Mouse (Mus musculus) T-helper 17 cell (primary cell): ENCODE measurements around the gene Bicc1.

ENCODE experiments used
- in situ Hi-C, 2 experiments: fragments of 300-600 bp; cut with MboI, MseI; formaldehyde crosslinking; loops; 1 replicate in 1 of 2; 2 replicates in 1 of 2; pipeline ENCODE4 v1.15.1; 2025; ENCODE audit warnings: high pct_unique_total_duplicates in 2 of 2

Gene Bicc1

GRCm38 (mm10) chr10:71002871-71003270, 156.6 kb downstream of the Bicc1 start:
- in situ Hi-C loops, result no loop called here

- in situ Hi-C loops, result no loop called here
These were observed 157.3 kb downstream of the Bicc1 start for GRCm38 (mm10) chr10:71002186-71002585.

- in situ Hi-C loops, result no loop called here
These were observed 161.4 kb downstream of the Bicc1 start for GRCm38 (mm10) chr10:70998136-70998535.

- in situ Hi-C loops, result no loop called here
These were observed 163.4 kb downstream of the Bicc1 start for GRCm38 (mm10) chr10:70996051-70996450.

- in situ Hi-C loops, result no loop called here
These were observed 165.4 kb downstream of the Bicc1 start for GRCm38 (mm10) chr10:70994135-70994497.

GRCm38 (mm10) chr10:70993497-70994134, 165.9 kb downstream of the Bicc1 start:
- in situ Hi-C loops, result no loop called here

- in situ Hi-C loops, result no loop called here
These were observed 172.1 kb downstream of the Bicc1 start for GRCm38 (mm10) chr10:70987396-70987795.

- in situ Hi-C loops, result no loop called here
These were observed 176.3 kb downstream of the Bicc1 start for GRCm38 (mm10) chr10:70983036-70983670.

GRCm38 (mm10) chr10:70982156-70982555, 177.3 kb downstream of the Bicc1 start:
- in situ Hi-C loops, result no loop called here

- in situ Hi-C loops, result no loop called here
These were observed 179.8 kb downstream of the Bicc1 start for GRCm38 (mm10) chr10:70979657-70980056.

- in situ Hi-C loops, result no loop called here
These were observed 182.4 kb downstream of the Bicc1 start for GRCm38 (mm10) chr10:70977141-70977540.

- in situ Hi-C loops, result no loop called here
These were observed 182.9 kb downstream of the Bicc1 start for GRCm38 (mm10) chr10:70976633-70977032.

- in situ Hi-C loops, result no loop called here
These were observed 188.3 kb downstream of the Bicc1 start for GRCm38 (mm10) chr10:70971156-70971555.

GRCm38 (mm10) chr10:70968848-70969683, 190.4 kb downstream of the Bicc1 start:
- in situ Hi-C loops, result loop anchor here (10.0 kb wide), 2 partner anchors 644 to 654 kb away; no protein-coding TSS in a partner anchor

GRCm38 (mm10) chr10:70966642-70967345, 192.7 kb downstream of the Bicc1 start:
- in situ Hi-C loops, result loop anchor here (10.0 kb wide), 2 partner anchors 642 to 652 kb away; no protein-coding TSS in a partner anchor

GRCm38 (mm10) chr10:70964706-70965105, 194.8 kb downstream of the Bicc1 start:
- in situ Hi-C loops, result loop anchor here (5.0 to 10.0 kb wide), 4 partner anchors 253 to 1057 kb away; no protein-coding TSS in a partner anchor

- in situ Hi-C loops, result loop anchor here (5.0 to 10.0 kb wide), 4 partner anchors 254 to 1056 kb away; no protein-coding TSS in a partner anchor
These were observed 195.8 kb downstream of the Bicc1 start for GRCm38 (mm10) chr10:70963599-70964193.

GRCm38 (mm10) chr10:70961641-70962040, 197.9 kb downstream of the Bicc1 start:
- in situ Hi-C loops, result loop anchor here (5.0 to 10.0 kb wide), 4 partner anchors 256 to 1054 kb away; no protein-coding TSS in a partner anchor

- in situ Hi-C loops, result loop anchor here (5.0 to 10.0 kb wide), 4 partner anchors 257 to 1053 kb away; no protein-coding TSS in a partner anchor
These were observed 199.1 kb downstream of the Bicc1 start for GRCm38 (mm10) chr10:70960396-70960795.

GRCm38 (mm10) chr10:70952770-70953147, 206.7 kb downstream of the Bicc1 start:
- in situ Hi-C loops, result no loop called here
